22 mouse cellular contexts compared by ENCODE assay signal in genomic region chr19:47286886-47287450, GRCm38 (mm10).
DNase-seq lines count a peak whose midpoint lies in the region; ATAC-seq and TF ChIP-seq lines count a peak whose summit lies in the region.
"Had no signal": no experiment of that assay in that cellular context is flagged by ENCODE, and none has a peak within 500 bp of the region (broad histone marks: within the 10 kb centered on the region; RNA-seq: fewer than 3 reads in every experiment).

No protein-coding gene starts in this region.

- H3K9ac ChIP-seq in forebrain, embryonic 15.5 days (replicated peaks): no peak overlapping the region
- no peak overlapping the region for H3K9ac ChIP-seq in hindbrain, embryonic 15.5 days
- no peak overlapping the region for H3K9ac ChIP-seq in forebrain, embryonic 12.5 days
- H3K9ac ChIP-seq: liver, embryonic 14.5 days; lung, embryonic 15.5 days; midbrain, embryonic 12.5 days; neural tube, embryonic 13.5 days had no signal

- no peak for DNase-seq in forebrain, embryonic 10.5 days (ENCODE audit: extremely low spot score, low spot score)
- peak; percentile 59 for DNase-seq in embryo, embryonic 10.5 days (ENCODE audit: low spot score)
- no peak for DNase-seq in heart, postnatal 14 days
- no peak for DNase-seq in heart, adult 11 months
- DNase-seq: cerebellum, adult 8-10 months; heart, postnatal 10 days; kidney, adult 9 months; kidney, postnatal 4 days; right cerebral cortex, postnatal 25 days; thymus, postnatal 4 days had no signal

- peak overlapping the region; percentile 68 for H3K27ac ChIP-seq in forebrain, embryonic 10.5 days
- no peak overlapping the region for H3K27ac ChIP-seq in forebrain, embryonic 15.5 days (replicated peaks)
- H3K27ac ChIP-seq in hindbrain, embryonic 15.5 days (replicated peaks): no peak overlapping the region
- no peak overlapping the region for H3K27ac ChIP-seq in forebrain, embryonic 12.5 days
- H3K27ac ChIP-seq: heart, embryonic 10.5 days; liver, embryonic 14.5 days; lung, embryonic 15.5 days; macrophage; midbrain, embryonic 12.5 days; neural tube, embryonic 13.5 days had no signal

- no peaks in the 10 kb centered on the region for H3K9me3 ChIP-seq in forebrain, embryonic 10.5 days
- H3K9me3 ChIP-seq in forebrain, embryonic 15.5 days: no peaks in the 10 kb centered on the region
- H3K9me3 ChIP-seq in E14TG2a.4 (ENCODE audit: low read length): no peaks in the 10 kb centered on the region
- no peaks in the 10 kb centered on the region for H3K9me3 ChIP-seq in hindbrain, embryonic 15.5 days
- H3K9me3 ChIP-seq in forebrain, embryonic 12.5 days: no peaks in the 10 kb centered on the region
- H3K9me3 ChIP-seq: heart, embryonic 10.5 days; lung, embryonic 15.5 days; midbrain, embryonic 12.5 days; neural tube, embryonic 13.5 days had no signal

- whole genome bisulfite sequencing in forebrain, embryonic 10.5 days: 50% methylated on average over 17 of the region's 17 CpGs
- 78% methylated on average over 17 of the region's 17 CpGs for WGBS in forebrain, embryonic 15.5 days
- WGBS in hindbrain, embryonic 15.5 days: 54% methylated on average over 17 of the region's 17 CpGs
- WGBS in forebrain, embryonic 12.5 days: 60% methylated on average over 17 of the region's 17 CpGs

- peaks cover 53% of the 10 kb centered on the region for H3K36me3 ChIP-seq in forebrain, embryonic 10.5 days (replicated peaks)
- no peaks in the 10 kb centered on the region for H3K36me3 ChIP-seq in forebrain, embryonic 15.5 days
- peaks cover 42% of the 10 kb centered on the region for H3K36me3 ChIP-seq in E14TG2a.4 (ENCODE audit: insufficient read depth, low read length)
- H3K36me3 ChIP-seq in hindbrain, embryonic 15.5 days: no peaks in the 10 kb centered on the region
- H3K36me3 ChIP-seq in forebrain, embryonic 12.5 days (replicated peaks): peaks cover 11% of the 10 kb centered on the region; the same call in 1 of the 2 replicates

- peaks cover 53% of the 10 kb centered on the region for H3K4me1 ChIP-seq in forebrain, embryonic 10.5 days
- H3K4me1 ChIP-seq in forebrain, embryonic 15.5 days: peaks cover 5% of the 10 kb centered on the region
- H3K4me1 ChIP-seq in E14TG2a.4 (replicated peaks; ENCODE audit: low read depth, low read length): peaks cover 69% of the 10 kb centered on the region
- peaks cover 8% of the 10 kb centered on the region for H3K4me1 ChIP-seq in hindbrain, embryonic 15.5 days (replicated peaks)
- H3K4me1 ChIP-seq in forebrain, embryonic 12.5 days: peaks cover 22% of the 10 kb centered on the region

- H3K4me2 ChIP-seq in forebrain, embryonic 15.5 days (replicated peaks): no peak overlapping the region
- H3K4me2 ChIP-seq in hindbrain, embryonic 15.5 days: no peak overlapping the region
- no peak overlapping the region for H3K4me2 ChIP-seq in forebrain, embryonic 12.5 days
- H3K4me2 ChIP-seq: lung, embryonic 15.5 days; midbrain, embryonic 12.5 days; neural tube, embryonic 13.5 days had no signal

- intact Hi-C loops in heart, postnatal 14 days (cut with DNase I): no loop called here

- peaks cover 28% of the 10 kb centered on the region for H3K27me3 ChIP-seq in forebrain, embryonic 10.5 days (ENCODE audit: poor library complexity, severe bottlenecking)
- H3K27me3 ChIP-seq in forebrain, embryonic 15.5 days: no peaks in the 10 kb centered on the region
- H3K27me3 ChIP-seq in E14TG2a.4 (ENCODE audit: insufficient read depth, low read length): no peaks in the 10 kb centered on the region
- no peaks in the 10 kb centered on the region for H3K27me3 ChIP-seq in hindbrain, embryonic 15.5 days
- H3K27me3 ChIP-seq in forebrain, embryonic 12.5 days: 0 out of 2 replicates have a peak, but pooled peaks cover 4% of the 10 kb centered on the region
- H3K27me3 ChIP-seq: lung, embryonic 15.5 days; midbrain, embryonic 12.5 days; neural tube, embryonic 13.5 days had no signal

- H3K4me3 ChIP-seq in forebrain, embryonic 10.5 days: no peak overlapping the region
- no peak overlapping the region for H3K4me3 ChIP-seq in forebrain, embryonic 15.5 days
- H3K4me3 ChIP-seq in E14TG2a.4 (replicated peaks; ENCODE audit: low read length): peak overlapping the region; percentile 48
- no peak overlapping the region for H3K4me3 ChIP-seq in hindbrain, embryonic 15.5 days
- no peak overlapping the region for H3K4me3 ChIP-seq in forebrain, embryonic 12.5 days (replicated peaks)
- H3K4me3 ChIP-seq: heart, embryonic 10.5 days; lung, embryonic 15.5 days; midbrain, embryonic 12.5 days; neural tube, embryonic 13.5 days had no signal

- TF ChIP-seq CTCF in E14TG2a.4 (conservative IDR thresholded peaks at IDR 0.05; ENCODE audit: low read length): no peak

- no peak for ATAC-seq in forebrain, embryonic 15.5 days (replicated peaks)
- ATAC-seq in hindbrain, embryonic 15.5 days (ENCODE audit: low FRiP score, low read depth): peak; percentile 28; the same call in 1 of the 2 replicates
- ATAC-seq in forebrain, embryonic 12.5 days (ENCODE audit: low FRiP score): no peak
- ATAC-seq: forebrain, embryonic 14.5 days; inflammation-experienced regulatory T-cells, adult 6 months had no signal
